Mouse (Mus musculus) embryo, embryonic 10.5 days (tissue): ENCODE measurements at regions not wholly inside any gene's neighbourhood (a gene's known extent, or its start where the extent isn't known, plus 50 kb on each side); places are given as distances from the start of the nearest gene placed in this dataset.

ENCODE experiments used
- DNase-seq: peaks from one replicate; pipeline ENCODE4 v3.0.0-alpha.2; 2015; ENCODE audit warnings: low spot score

DNA sequence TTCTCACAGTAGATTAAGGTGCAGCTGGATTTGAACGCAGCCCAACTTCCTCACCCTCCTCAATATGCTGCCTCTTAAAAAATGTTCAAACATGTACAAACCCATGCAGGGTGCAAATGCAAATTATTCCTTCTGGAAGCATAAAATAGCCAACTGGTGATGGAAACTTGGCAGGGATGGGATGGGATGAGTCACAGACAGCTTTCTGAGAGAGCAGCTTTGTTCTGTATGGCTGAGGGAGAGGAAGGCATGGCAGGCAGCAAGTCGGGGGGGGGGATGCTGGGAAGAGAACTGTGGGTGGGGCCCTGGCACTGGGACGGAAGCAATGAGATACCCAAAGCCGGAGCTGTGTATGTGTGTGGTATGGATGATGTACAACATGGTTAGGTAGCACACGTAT lies 194.2 kb upstream of the Ppp2r3a start:
- DNase-seq = no peak

DNA sequence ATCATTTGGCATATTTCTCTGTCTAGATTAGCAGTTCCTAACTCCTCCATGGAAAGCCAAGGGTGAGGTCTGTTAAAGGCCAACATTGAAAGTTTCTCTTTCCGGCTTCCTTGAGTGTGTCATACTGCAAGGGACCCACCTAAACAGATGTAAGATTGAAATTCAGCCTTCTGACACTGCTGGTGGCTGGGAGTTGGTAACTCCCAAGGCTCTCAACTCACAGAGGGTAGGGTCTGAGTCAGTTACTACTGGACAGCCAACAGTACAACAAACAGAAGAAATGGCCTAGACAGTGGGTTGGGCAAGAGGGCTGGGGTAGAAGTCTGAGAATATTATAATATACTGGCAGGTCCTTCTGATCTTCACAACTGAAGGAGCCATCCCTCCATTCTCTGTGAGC lies 193.7 kb upstream of the Ppp2r3a start:
- DNase-seq = no peak

DNA sequence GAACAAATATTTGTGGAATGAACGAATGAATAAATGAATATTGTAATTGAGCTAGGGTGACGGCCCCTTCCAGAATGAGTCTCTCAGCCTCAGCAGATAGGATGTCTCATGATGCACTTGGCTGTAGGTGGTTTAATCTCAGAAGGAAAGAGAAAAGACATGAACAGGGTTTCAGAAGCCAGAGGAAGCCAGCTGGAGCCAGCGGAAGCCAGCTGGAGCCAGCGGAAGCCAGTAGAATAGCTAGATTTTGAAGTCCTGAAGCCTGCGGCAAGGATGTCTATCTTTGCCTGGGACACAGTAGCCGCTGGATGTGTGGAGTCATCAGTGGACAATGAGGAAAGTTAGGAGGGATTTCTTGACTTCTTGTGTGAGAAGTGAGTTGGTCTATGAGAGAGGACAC lies 188.3 kb upstream of the Ppp2r3a start:
- no peak for DNase-seq

DNA sequence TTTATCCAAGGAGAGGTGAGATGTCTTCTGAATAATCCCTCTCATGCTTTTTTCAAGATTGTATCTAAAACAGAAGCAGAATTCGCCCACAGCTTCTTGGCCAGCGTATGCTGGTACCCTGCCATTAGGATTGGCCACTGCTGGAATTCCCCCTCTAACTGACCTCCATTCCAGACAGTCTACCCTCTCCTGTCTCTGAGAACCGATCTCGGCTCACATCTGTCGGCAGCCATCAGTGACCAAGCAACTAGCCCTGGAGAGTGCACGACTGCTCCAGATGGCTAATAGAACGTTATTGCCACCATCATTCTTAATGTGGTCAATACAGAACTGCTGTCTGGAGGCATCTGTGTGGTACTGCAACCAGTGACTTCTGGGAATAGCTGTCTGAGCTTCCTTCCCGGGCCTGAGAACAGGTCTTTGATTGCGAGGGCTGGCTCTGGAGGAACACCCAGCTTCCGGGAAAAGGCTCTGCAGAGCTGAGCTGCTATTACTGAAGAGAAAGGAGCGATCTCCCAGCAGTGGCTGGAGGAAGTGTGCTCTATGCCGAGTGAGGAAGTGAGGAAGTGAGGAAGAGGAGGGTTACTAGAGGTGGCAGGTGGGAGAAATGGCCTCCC lies 187.1 kb upstream of the Ppp2r3a start:
- DNase-seq = no peak

DNA sequence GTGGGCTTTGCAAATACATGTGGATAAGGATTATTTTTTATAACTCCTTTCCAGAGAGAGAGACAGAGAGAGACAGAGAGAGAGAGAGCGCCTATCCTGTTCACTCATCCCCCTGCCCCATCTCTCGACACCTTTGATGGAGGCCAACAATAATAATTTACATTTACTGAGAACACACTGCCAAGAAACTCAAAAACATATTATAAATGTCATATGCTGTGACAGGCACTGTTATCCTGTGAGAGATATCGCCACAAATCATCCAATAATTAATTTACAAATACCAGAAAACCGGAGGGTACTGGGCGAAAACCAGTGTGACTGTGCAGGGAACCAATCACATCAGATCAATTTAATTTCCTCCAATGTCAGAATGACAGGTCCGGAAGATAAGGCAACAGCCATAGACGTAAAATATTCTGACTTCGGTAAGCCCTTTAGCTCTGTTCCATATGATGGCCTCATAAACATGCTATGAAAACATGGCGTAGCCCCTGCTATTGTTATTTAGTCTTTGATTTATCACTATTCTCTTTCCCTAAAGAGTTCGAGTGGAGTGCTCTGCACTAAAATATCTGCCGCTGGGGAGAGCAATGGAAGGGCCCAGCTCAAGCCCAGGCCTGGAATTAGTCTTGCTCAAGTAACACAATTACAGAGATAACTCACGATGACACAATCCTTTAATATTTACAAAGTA lies 173.5 kb upstream of the Ppp2r3a start:
- no peak for DNase-seq

DNA sequence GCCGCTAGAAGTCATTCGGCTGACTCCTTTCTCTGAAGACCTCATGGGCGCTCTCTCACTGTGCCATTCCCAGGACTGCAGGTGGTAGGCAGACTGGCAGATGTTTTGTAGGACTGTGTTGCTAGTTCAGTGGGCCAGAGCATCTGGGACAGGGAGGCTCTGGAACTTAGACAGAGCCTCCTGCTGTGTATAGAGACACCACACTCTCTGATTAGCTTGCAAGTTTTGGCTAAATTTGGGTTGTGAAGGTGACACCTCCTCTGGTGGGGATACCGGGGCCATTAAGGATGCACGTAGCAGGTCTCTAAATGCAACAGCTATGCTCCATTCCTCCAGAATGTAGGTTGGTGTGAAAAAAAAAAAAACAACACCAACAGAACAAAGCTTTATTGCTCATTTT lies 171.4 kb upstream of the Ppp2r3a start:
- no peak for DNase-seq

DNA sequence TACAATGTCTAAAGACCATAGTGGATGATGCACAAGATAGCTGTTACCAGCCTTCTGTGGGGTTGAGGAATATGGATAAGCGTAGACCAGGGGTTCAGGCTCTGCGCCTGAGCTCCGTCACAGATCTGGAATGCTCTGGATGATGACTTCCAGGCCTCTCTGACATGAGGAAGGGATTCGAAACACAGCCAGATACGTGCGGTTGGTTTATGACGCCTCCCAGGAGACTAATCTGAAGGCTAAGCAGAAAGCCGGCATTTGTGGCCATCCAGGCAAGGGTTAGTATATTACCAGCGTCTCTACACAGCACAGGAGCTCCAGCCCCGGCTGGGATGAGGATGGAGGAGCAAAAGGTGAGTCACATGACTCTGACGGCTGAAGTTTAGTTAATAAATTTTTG lies 170.4 kb upstream of the Ppp2r3a start:
- no peak for DNase-seq

DNA sequence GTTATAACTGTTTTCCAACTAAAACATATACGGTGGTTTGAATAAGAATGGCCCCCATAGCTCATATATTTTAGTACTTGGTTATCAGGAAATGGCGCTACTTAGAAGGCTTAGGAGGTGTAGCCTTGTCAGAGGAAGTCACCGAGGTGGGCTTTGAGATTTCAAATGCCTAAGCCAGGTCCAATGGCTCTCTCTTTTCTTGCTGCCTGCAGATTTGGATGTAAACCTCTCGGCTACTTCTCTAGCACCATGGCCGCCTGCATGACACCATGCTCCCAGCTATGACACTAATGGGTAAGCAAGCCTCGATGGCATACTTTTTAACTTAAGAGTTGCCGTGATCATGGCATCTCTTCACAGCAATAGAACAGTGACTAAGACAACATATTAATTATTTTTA lies 169.5 kb upstream of the Ppp2r3a start:
- no peak for DNase-seq

DNA sequence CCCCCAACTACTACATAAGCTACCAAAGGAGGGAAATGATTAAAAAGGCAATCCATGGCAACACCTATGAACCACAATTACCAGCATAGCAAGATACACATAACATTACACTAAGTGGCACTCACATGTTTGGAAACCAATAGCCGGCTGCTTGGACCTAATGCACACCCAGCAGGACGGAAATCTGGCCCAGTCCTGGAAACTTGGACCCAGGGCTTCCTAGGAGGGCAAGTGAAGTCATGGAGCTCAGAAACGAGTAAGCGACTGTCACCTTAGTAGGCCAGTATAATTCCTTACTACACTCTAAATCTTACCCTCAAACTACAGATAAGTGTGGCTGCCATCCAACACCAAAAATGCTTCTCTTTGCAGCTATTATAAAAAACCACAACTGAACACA lies 168.6 kb upstream of the Ppp2r3a start:
- no peak for DNase-seq

DNA sequence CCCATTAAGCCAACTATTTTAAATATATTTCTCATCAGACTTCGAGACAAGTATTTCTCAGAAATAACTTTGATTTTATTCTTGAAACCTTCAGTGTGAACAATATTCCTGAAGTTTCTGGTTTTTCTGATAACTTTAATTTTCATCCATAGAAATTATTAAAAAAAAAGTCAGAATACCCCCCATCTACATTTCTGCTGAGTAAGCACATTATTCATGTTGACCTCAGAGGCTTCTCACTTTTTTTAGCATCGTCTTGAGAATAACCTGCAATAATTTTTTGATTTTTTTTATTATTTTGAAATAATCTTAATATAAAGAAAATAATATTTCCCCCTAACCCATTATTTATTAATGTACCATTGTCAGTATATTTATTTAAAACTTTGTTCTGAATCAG lies 166.1 kb upstream of the Ppp2r3a start:
- no peak for DNase-seq

DNA sequence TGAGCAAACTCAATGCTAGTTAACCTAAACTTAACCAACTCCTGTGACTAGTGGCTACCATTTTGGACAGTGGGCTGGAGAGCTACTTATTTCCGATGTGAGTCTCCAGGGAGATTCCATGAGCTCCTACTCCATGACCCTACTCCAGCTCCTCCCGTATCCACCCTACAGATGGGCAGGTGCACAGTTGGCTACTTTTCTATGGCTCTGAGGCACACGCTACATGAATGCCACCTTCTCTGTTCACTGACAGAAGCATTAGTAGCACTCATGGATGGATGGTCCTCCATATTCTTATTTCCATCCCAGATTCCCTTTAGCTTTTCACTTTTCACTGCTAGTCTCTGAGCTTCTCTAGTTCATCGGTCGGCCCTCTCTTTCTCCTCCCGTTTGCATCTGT lies 164.7 kb upstream of the Ppp2r3a start:
- DNase-seq = no peak

DNA sequence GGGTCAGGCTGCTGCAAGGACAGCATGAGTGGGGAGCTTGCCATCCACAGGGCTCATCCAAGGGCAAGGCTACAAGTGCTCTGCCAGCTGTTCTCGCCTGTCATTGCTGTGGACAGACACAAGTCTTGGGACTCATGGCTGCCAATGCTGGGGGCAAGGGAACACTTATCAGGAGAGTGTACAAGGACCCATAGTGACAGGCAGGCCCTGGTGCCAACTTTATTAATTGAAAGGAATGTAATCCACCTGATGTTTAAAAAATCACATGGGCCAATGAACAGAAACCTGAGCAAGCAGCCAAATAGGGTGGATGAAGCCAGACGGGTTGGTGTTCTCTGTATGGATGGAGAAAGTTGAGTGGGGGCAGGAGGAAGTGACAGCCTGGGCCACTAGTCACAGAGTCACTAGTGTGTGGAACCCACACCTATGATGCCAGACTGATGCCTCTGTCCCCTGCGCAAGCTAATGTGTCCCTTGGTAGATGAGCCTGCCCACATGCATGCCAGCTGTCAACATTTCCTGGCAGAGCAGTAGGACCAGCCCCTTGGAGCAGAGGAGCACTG lies 161.6 kb upstream of the Ppp2r3a start:
- DNase-seq = no peak

DNA sequence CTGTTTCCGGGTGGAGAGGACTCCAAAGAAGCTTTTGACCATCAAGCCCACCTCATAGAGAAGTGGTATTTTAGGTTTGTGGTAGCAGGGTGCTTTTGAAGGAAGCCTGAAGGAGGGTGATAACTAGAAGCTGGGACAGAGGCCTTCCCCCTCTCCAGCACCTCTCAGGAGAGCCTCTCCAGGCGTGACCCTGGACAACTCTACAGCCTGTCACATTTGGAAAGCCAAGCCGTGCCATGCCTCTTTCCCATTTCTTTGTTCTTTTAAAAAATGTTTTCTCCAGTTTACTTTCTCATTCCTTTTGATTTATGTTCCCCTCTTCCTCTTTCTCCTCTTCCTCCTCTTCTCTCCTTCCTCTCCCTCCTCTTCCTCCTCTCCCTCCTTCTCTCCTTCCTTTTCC lies 160.4 kb upstream of the Ppp2r3a start:
- DNase-seq = no peak

DNA sequence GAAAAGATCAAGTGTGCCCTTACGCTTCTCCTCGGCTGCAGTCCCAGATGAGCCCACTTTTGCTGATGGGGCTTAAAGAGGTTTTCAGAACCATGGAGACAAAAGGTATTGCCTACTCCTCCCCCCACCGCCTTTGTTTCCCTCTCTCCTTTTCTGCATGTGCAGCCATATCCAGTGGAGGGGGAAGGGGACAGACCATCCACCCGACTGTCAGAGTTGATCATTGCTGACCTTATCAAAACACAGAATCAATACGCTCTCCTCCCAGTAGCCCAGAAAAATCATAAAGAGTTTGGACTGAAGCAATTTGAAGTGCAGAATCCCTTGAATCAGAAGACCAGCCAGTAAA lies 159.9 kb upstream of the Ppp2r3a start:
- DNase-seq = no peak

DNA sequence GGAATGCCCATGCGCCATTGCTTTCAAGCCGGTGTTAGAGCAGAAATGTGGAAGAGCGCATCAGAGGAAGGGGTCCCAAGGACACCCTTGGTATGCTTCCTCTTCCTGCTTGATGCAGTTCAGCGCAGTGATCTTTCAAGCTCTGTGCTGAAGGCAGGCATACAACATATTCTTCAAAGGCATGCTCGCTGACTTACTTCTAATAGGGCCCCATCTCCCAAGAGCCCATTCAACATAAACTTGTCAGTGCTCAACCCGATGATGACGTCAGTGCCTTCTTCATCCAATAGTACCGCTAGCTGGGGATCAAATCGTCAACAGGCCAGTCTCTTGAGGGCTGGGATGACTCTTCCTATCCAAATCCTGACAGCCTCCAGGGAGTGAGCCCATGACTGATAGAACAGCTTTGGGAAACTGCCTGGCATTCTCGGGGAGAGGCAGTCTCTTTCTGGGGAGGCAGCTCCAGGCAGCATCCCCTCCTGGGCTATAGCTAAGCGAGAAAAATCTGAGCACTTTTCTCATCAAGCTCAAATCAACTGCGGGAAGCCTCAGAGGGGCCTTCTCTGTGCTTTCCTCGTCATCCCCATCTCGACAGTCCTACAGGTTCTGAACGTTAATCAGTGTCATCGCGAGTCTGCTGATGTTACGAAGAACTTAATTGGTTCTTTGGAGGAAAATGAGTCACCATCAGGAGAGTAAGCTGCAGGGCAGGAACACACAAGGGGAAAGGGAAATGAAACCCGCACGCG lies 159.4 kb upstream of the Ppp2r3a start:
- no peak for DNase-seq

DNA sequence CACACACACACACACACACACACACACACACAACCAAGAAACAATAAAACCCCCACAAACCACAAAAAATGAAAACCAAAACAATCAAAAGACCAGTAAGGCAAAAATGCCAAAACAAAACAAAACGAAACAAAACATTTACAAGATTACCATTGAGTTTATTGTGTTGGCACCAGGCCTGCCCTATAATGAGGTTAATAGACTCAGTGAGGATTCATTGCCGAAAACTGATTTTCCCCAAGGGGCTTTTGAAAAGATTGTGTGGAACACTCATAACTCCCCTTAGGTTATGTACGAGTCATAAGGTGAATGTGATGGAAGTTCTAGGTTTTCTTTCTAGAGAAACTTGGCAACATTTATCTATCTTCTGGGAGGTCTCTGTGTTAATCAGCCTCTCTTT lies 158.8 kb upstream of the Ppp2r3a start:
- DNase-seq = no peak

DNA sequence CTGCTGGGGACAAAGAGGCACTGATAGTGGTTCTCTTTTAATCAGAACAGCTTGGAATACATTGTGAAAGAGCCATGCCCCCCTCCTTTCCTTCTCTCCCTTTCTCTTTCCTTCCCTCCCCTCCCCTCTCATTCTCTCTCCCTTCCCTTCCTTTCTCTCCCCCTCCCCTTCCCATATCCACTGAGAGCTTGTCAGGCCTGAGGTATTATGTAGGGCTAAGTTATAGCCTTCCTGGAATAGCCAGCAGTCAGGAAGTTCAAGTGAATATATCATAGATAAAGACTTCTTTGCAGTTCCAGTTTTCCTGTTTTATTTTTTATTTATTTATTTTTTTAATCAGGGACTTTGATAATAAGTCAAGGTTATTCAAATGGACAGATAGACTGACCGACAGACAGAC lies 156.5 kb upstream of the Ppp2r3a start:
- DNase-seq = no peak

DNA sequence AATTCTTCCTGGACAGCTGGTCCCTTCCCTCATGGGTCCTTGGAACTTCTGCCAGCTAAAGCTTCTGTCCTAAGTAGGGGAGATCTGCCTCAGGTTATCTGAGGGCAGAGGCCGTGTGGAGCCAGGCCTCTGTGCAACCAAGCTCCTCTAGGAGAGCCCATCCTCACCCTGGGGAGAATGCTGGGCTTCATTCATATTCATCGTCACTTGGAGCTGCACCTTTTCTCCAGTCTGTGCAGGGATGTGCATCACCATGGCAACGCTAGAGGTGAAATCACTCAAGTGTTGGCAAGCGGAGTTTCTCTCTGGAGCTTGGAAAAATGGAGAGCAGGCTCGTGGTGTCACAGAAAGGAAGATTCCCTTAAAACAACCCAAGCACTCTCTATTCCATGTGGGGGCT lies 155.5 kb upstream of the Ppp2r3a start:
- no peak for DNase-seq

DNA sequence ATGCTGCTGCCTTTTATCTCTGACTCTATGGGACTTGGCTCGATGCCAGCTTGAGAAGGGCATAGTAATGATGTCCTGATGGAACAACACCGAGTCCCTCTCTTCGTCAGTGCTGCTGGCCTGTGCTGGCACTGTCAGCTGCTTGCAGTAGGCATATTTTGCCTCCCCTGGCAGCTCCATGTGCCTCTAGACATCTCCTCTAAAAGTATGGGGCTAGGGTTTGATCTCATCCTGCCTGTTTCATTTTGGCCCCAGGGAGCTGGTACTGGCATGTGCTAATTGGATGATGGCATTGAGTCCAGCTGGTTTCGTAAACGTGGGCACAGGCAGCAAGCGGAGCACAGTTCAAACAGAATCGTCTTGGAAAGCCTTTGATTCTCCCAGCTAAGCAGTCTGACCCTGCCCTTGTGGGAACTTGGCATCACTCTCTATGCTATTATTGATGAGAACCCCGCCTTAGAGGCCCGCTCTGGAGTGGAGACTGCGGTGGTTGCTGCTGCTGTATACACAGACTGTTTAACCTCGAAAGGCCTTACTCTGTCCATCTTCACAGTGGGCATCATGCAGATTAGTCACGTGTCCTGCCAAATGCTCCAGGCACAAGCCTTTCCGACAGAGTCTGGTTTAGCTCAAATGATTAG lies 153.0 kb upstream of the Ppp2r3a start:
- no peak for DNase-seq

DNA sequence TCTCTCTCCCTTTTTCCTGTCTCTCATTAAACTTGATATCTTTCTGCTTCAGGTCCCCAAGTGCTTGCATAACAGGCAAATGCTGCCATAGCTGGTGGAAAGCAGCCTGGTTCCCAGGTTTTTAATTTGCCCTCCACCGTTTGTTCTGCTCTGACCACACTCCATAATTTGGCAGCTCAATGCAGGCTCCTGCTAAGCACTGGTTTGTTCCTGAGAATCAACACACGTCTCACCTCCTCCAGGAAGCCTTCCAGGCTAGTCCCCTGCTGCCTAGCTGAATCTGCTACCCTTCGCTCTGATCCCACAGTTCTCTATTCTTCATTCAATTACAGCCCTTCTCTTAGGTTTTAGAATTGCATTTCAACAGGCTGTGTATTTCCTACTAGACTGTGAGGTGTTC lies 152.4 kb upstream of the Ppp2r3a start:
- no peak for DNase-seq

DNA sequence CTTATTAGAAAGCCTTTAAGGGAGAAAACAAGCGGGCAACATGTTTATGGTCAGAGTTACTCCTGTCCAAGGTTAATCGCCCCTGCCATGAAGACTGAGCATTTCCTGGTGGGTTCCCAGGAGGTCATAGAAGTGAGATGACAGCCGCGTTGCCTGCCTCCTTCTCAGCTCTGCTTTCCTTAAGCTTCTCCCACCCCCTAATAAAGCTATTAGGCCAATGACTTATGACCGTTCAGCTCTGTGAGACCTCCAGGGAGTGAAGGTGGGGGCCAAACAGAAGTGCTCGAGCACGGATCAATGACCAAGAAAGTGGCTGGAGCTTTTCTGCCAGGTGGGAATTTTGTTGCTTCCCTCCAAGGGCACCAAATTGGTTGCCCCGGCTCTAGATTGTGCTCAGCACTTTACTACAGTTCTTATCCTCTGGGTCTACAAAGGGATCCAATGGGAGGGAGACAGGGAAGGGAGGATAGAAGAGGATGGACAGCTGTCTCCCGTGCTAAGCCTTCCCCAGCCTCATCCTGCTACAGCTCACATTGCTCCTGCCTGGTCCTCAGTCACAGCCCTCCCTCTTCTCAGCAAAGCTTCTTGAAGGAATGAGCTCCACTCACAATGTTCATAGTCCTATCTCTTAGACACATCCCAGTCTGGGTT lies 151.1 kb upstream of the Ppp2r3a start:
- DNase-seq = no peak

DNA sequence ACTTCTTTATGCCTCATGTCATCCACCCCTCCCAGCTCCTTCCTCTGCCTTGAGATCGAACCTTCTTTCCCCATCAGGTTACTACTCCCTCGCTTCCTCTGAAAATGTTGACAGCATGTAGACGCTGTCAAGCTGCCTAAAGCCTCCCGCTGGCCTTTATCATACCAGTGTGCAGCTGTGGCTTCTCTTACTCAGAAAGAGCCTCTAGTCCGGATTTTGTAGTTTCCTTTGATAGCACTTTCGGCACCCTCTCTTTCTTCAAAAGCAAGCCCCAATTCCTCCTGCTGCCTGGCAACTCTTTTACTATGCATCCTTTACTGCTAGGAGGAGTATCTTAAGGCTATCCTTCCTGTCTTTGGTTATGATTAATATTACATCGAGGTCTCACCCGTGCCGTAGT lies 149.8 kb upstream of the Ppp2r3a start:
- no peak for DNase-seq
